Mouse (Mus musculus): ENCODE data around the gene Rrp15. TPM values are rescaled to one million over a fixed set of nuclear protein-coding genes. Genes with fewer than 3 reads are reported as not detected.

The Rrp15 gene
- total RNA-seq, 4 experiments from 2014 or later = 8.2 to 11.9 (median 10.1) TPM

DNA sequence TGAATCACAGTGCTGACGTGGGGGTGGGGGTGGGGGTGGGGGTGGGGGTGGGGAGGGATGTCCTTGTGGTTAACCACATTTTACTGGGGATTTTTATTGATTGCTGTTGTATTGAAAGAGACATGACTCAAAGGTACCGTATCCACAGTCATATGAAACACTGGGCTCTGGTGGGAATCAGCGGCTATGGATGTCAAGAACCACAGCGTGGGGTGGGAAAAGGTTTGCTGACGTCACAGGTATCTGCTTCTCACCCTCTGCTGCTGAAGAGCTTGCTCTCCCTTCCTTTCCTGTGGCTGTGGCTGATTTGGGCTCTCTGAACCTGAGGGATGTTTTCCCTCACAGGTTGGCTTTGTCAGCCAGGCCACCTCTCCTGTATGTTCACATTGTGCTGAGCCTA, 73.0 kb downstream of the Rrp15 start:
- DNase-seq (ENCODE audit: low spot score in 2 of 2) = no peak

DNA sequence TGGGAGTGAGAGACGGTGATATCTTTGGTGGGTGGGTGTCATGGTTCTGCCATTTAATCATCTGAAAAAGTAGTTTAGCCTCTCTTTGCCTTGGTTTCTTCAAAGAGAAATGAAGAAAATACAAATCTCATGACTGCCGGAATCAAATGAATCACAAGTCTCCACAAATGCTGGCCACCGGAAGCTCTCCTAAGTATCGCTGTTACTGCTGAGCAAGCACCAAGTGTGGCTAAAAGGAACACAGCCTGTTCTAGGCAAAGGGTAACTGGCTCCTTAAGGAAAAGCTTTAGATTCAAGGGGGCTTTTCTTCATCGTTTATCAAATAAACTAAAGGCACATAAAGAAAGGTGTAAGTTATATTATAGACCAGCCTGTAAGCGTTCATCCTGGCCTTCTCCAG, 73.9 kb downstream of the Rrp15 start:
- DNase-seq (ENCODE audit: low spot score in 2 of 2) = no peak

- DNase-seq (ENCODE audit: low spot score in 2 of 2) = no peak
Observed at GRCm38 (mm10) chr1:186674621-186675020, 74.5 kb downstream of the Rrp15 start.

DNA sequence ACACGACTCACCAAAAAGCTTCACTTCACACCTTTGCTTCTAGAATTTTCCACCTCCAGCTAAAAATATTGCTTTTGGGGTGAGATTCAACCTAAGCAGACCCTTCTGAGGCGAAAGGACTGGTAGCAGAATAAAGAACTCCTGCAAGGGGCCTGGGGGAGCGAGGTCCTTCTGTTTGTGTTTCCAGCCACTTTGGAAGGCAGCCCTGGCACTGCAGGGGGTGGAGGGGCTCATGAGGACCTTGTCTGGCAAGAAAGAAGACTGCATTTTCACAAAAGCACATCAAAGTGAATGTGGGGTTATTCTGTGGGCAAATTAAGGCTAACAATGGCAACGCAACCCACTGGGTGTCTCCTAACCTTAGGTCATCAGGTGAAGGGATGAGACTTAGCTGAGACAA, 76.0 kb downstream of the Rrp15 start:
- no peak for DNase-seq (ENCODE audit: low spot score in 2 of 2)

Other genes with a start within 250 kb of the Rrp15 start
- gene Tgfb2, start 43.4 kb downstream of the Rrp15 start, total RNA-seq (2022) = 10 to 100 TPM; 18.5 to 23.3 (median 22.2) TPM
- gene D1Pas1, start 218.1 kb upstream of the Rrp15 start, total RNA-seq (2022) = not detected